8 mouse cellular contexts compared by ENCODE assay signal in genomic region chr10:63338914-63339643, GRCm38 (mm10). TPM values are rescaled to one million over a fixed set of nuclear protein-coding genes. Genes with fewer than 3 reads are reported as not detected.
A peak's percentile ranks its signal among the peaks of the same experiment; 100 is the strongest.
DNase-seq lines count a peak whose midpoint lies in the region; ATAC-seq and TF ChIP-seq lines count a peak whose summit lies in the region.

No protein-coding gene starts in this region.

- H3K79me2 ChIP-seq in C2C12 (ENCODE audit: control insufficient read depth, insufficient read depth), result peaks cover 43% of the 10 kb centered on the region

- H3K4me2 ChIP-seq in kidney, embryonic 15.5 days, result peak overlapping the region; percentile 88
- H3K4me2 ChIP-seq in limb, embryonic 15.5 days, result peak overlapping the region; percentile 79
- peak overlapping the region; percentile 57 for H3K4me2 ChIP-seq in midbrain, postnatal 0 days (ENCODE audit: low read depth, low read length, poor library complexity, severe bottlenecking)

- peak overlapping the region; percentile 94 for H3K9ac ChIP-seq in kidney, embryonic 15.5 days
- peak overlapping the region; percentile 89 for H3K9ac ChIP-seq in limb, embryonic 15.5 days
- peak overlapping the region; percentile 98 for H3K9ac ChIP-seq in midbrain, postnatal 0 days (replicated peaks; ENCODE audit: low read length, poor library complexity, severe bottlenecking)

- peak overlapping the region; percentile 97 for H3ac ChIP-seq in C2C12 (ENCODE audit: control insufficient read depth, insufficient read length, low read depth)

- ATAC-seq in kidney, embryonic 15.5 days (replicated peaks; ENCODE audit: low FRiP score), result peak; percentile 97
- ATAC-seq in limb, embryonic 15.5 days (ENCODE audit: insufficient number of reproducible peaks, low FRiP score, low TSS enrichment, low read depth), result peak; percentile 96
- peak; percentile 94 for ATAC-seq in midbrain, postnatal 0 days (ENCODE audit: low FRiP score)

- under 1% methylated on average over 55 of the region's 74 CpGs for WGBS in heart, embryonic 10.5 days
- 1% methylated on average over 63 of the region's 74 CpGs for WGBS in kidney, embryonic 15.5 days
- under 1% methylated on average over 57 of the region's 74 CpGs for WGBS in limb, embryonic 15.5 days
- WGBS in midbrain, postnatal 0 days, result 2% methylated on average over 24 of the region's 74 CpGs

- no peak overlapping the region for H3K27ac ChIP-seq in embryonic fibroblast, embryonic 13.5 days (ENCODE audit: insufficient read depth, low read length)
- H3K27ac ChIP-seq in heart, embryonic 10.5 days, result peak overlapping the region; percentile 97
- peak overlapping the region; percentile 91 for H3K27ac ChIP-seq in kidney, embryonic 15.5 days
- H3K27ac ChIP-seq in limb, embryonic 15.5 days, result peak overlapping the region; percentile 95
- H3K27ac ChIP-seq in midbrain, postnatal 0 days (ENCODE audit: low read depth, low read length), result peak overlapping the region; percentile 91

- peak overlapping the region; percentile 57 for H3K4me3 ChIP-seq in C2C12 (ENCODE audit: insufficient read depth, poor library complexity, severe bottlenecking)
- peak overlapping the region; percentile 48 for H3K4me3 ChIP-seq in embryonic fibroblast, embryonic 13.5 days (ENCODE audit: insufficient read depth, low read length)
- peak overlapping the region; percentile 86 for H3K4me3 ChIP-seq in heart, embryonic 10.5 days
- H3K4me3 ChIP-seq in kidney, embryonic 15.5 days (replicated peaks), result peak overlapping the region; percentile 80
- peak overlapping the region; percentile 83 for H3K4me3 ChIP-seq in limb, embryonic 15.5 days
- peak overlapping the region; percentile 87 for H3K4me3 ChIP-seq in midbrain, postnatal 0 days (ENCODE audit: low read depth, low read length)

- TF ChIP-seq POLR2A in embryonic fibroblast, embryonic 13.5 days (IDR thresholded peaks at IDR 0.05; ENCODE audit: low read depth, low read length), result peak; percentile 95

- H3K79me3 ChIP-seq in C2C12 (ENCODE audit: low read depth), result peaks cover 33% of the 10 kb centered on the region

- peaks cover 23% of the 10 kb centered on the region for H3K36me3 ChIP-seq in C2C12 (ENCODE audit: control insufficient read depth, insufficient read depth)
- H3K36me3 ChIP-seq in heart, embryonic 10.5 days, result peaks cover 12% of the 10 kb centered on the region; the same call in 1 of the 2 replicates
- H3K36me3 ChIP-seq in kidney, embryonic 15.5 days, result peaks cover 11% of the 10 kb centered on the region
- H3K36me3 ChIP-seq in limb, embryonic 15.5 days, result peaks cover 4% of the 10 kb centered on the region; the same call in 1 of the 2 replicates
- no peaks in the 10 kb centered on the region; the same call in 1 of the 2 replicates for H3K36me3 ChIP-seq in midbrain, postnatal 0 days (ENCODE audit: insufficient read depth, low read length)

- peak; percentile 2 for TF ChIP-seq CTCF in C2C12 (IDR thresholded peaks at IDR 0.05; ENCODE audit: control insufficient read depth, insufficient read depth, insufficient read length)
- TF ChIP-seq CTCF in embryonic fibroblast, embryonic 13.5 days (IDR thresholded peaks at IDR 0.05; ENCODE audit: borderline replicate concordance, insufficient read depth, low read length), result no peak
- TF ChIP-seq CTCF in midbrain, postnatal 0 days (IDR thresholded peaks at IDR 0.05), result peak; percentile 20; the same call in 1 of the 2 replicates

- H3K4me1 ChIP-seq in embryonic fibroblast, embryonic 13.5 days (ENCODE audit: control insufficient read depth, insufficient read depth, low read length), result no peaks in the 10 kb centered on the region; the same call in 1 of the 2 replicates
- peaks cover 17% of the 10 kb centered on the region for H3K4me1 ChIP-seq in heart, embryonic 10.5 days
- peaks cover 19% of the 10 kb centered on the region for H3K4me1 ChIP-seq in kidney, embryonic 15.5 days
- H3K4me1 ChIP-seq in limb, embryonic 15.5 days, result peaks cover 16% of the 10 kb centered on the region
- peaks cover 9% of the 10 kb centered on the region for H3K4me1 ChIP-seq in midbrain, postnatal 0 days (ENCODE audit: insufficient read depth, low read length)

- DNase-seq in brain, adult 2 months (ENCODE audit: low read depth, low spot score), result peak; percentile 95
- DNase-seq in heart, embryonic 10.5 days (ENCODE audit: low spot score), result peak; percentile 94
- peak; percentile 91 for DNase-seq in midbrain, postnatal 0 days (ENCODE audit: low spot score)
- DNase-seq in spleen, postnatal 10 days (ENCODE audit: low spot score in 2 of 2), result peak; percentile 90 to 94

- H3K27me3 ChIP-seq in C2C12 (ENCODE audit: control insufficient read depth, insufficient read depth, insufficient read length), result no peaks in the 10 kb centered on the region
- no peaks in the 10 kb centered on the region for H3K27me3 ChIP-seq in heart, embryonic 10.5 days (ENCODE audit: insufficient read depth, poor library complexity, severe bottlenecking)
- H3K27me3 ChIP-seq in kidney, embryonic 15.5 days, result no peaks in the 10 kb centered on the region
- H3K27me3 ChIP-seq in limb, embryonic 15.5 days, result no peaks in the 10 kb centered on the region
- no peaks in the 10 kb centered on the region for H3K27me3 ChIP-seq in midbrain, postnatal 0 days (ENCODE audit: insufficient read depth, low read length)

- H3K9me3 ChIP-seq in heart, embryonic 10.5 days, result no peaks in the 10 kb centered on the region
- no peaks in the 10 kb centered on the region for H3K9me3 ChIP-seq in kidney, embryonic 15.5 days (replicated peaks)
- no peaks in the 10 kb centered on the region for H3K9me3 ChIP-seq in limb, embryonic 15.5 days
- H3K9me3 ChIP-seq in midbrain, postnatal 0 days (ENCODE audit: low read length), result no peaks in the 10 kb centered on the region

TF ChIP-seq in C2C12, 6 proteins besides CTCF, POLR2A, EP300 and RAD21:
- TF ChIP-seq USF1 (IDR thresholded peaks at IDR 0.05; ENCODE audit: low read depth), result peak; percentile 75
- TF ChIP-seq MYOD1 (IDR thresholded peaks at IDR 0.05; ENCODE audit: control insufficient read depth, insufficient read length, low read depth), result no peak
- no peak for TF ChIP-seq MYOG (IDR thresholded peaks at IDR 0.05; ENCODE audit: control insufficient read depth, extremely low read depth, insufficient read length)
- no peak for TF ChIP-seq FOSL1 (IDR thresholded peaks at IDR 0.05; ENCODE audit: insufficient read depth, low read length, poor library complexity, severe bottlenecking)
- peak; percentile 42 for TF ChIP-seq MAX (IDR thresholded peaks at IDR 0.05)
- TF ChIP-seq CEBPB (IDR thresholded peaks at IDR 0.05; ENCODE audit: low read depth), result no peak

RNA-seq across cellular contexts. Expression of gene Sirt1, which starts 42.4 kb away (rescaled TPM):
- 4.2 TPM for polyA plus RNA-seq in C2C12 (2012; fragmentation: generic; extraction: Trizol)
- polyA plus RNA-seq in embryonic fibroblast, embryonic 13.5 days (2011; ENCODE audit: insufficient read length, low read depth, missing spikeins), result 12.6 and 14.4 TPM in 2 replicates
- 2.4 and 5.2 TPM in 2 replicates for polyA plus RNA-seq in heart, embryonic 10.5 days (2016; fragmentation: Nextera tagmentation; extraction: Ambion mirVana)
- 5.9 and 6.1 TPM in 2 replicates for polyA plus RNA-seq in kidney, embryonic 15.5 days (2015; fragmentation: Nextera tagmentation; extraction: Ambion mirVana)
- 3.7 and 4.8 TPM in 2 replicates for polyA plus RNA-seq in limb, embryonic 15.5 days (2015; fragmentation: Nextera tagmentation; extraction: Ambion mirVana)
- 23.3 and 23.7 TPM in 2 replicates for total RNA-seq in midbrain, postnatal 0 days (2014; rRNA removed)
- 2.6 and 3.5 TPM in 2 replicates for polyA plus RNA-seq in midbrain, postnatal 0 days (2015; fragmentation: Nextera tagmentation; extraction: Ambion mirVana)

RNA-seq across cellular contexts. Expression of gene Dnajc12, which starts 43.2 kb away (rescaled TPM):
- polyA plus RNA-seq in C2C12 (2012; fragmentation: generic; extraction: Trizol), result 2.8 TPM
- 3.5 and 4.6 TPM in 2 replicates for polyA plus RNA-seq in embryonic fibroblast, embryonic 13.5 days (2011; ENCODE audit: insufficient read length, low read depth, missing spikeins)
- 6.7 and 10.8 TPM in 2 replicates for polyA plus RNA-seq in heart, embryonic 10.5 days (2016; fragmentation: Nextera tagmentation; extraction: Ambion mirVana)
- 12.3 and 12.5 TPM in 2 replicates for polyA plus RNA-seq in kidney, embryonic 15.5 days (2015; fragmentation: Nextera tagmentation; extraction: Ambion mirVana)
- 8.3 and 9.0 TPM in 2 replicates for polyA plus RNA-seq in limb, embryonic 15.5 days (2015; fragmentation: Nextera tagmentation; extraction: Ambion mirVana)
- total RNA-seq in midbrain, postnatal 0 days (2014; rRNA removed), result 12.8 and 14.1 TPM in 2 replicates
- polyA plus RNA-seq in midbrain, postnatal 0 days (2015; fragmentation: Nextera tagmentation; extraction: Ambion mirVana), result 25.5 and 29.1 TPM in 2 replicates
